Mouse (Mus musculus) testis, adult 2 months (tissue): Measurements from ENCODE around the gene Ank.

Experiments
- CTCF ChIP-seq: fragments of 200-500 bp; IDR thresholded peaks from 2 replicates; pipeline ENCODE4 v1.5.1; 2012; ENCODE audit warnings: low read depth, mild to moderate bottlenecking, inconsistent platforms, low read length, moderate library complexity; ENCODE audit not compliant: control insufficient read depth, insufficient read depth, insufficient replicate concordance
- POLR2A ChIP-seq: fragments of 200-500 bp; IDR thresholded peaks from 2 replicates; pipeline ENCODE4 v1.6.1; 2012; ENCODE audit warnings: low read depth, mild to moderate bottlenecking, inconsistent platforms, low read length, moderate library complexity; ENCODE audit not compliant: control insufficient read depth

DNA sequence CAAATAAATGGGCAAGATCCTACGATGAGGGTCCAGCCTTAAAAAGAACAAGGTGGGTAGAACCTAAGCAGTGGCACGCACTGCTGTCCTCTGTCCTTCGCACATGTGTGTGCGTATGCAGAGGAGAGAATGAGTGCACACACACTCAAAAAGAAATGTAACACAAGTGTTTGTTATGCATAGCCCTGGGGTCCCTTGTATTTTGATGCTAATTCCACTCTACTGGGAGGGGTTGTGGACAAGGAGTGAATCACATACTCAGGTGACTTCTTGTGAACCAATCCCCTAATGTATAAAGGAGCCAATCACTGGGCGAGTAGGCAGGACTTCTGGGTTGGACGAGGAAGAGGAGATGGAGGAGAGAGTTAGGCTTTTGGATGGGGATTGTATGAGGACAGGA, 44.9 kb upstream of the Ank start:
- TF ChIP-seq CTCF = no peak
- no peak for TF ChIP-seq POLR2A
